Mouse (Mus musculus): ENCODE measurements around the gene Msi2.
A peak's percentile ranks its signal among the peaks of the same experiment; 100 is the strongest.

Msi2 gene

DNA sequence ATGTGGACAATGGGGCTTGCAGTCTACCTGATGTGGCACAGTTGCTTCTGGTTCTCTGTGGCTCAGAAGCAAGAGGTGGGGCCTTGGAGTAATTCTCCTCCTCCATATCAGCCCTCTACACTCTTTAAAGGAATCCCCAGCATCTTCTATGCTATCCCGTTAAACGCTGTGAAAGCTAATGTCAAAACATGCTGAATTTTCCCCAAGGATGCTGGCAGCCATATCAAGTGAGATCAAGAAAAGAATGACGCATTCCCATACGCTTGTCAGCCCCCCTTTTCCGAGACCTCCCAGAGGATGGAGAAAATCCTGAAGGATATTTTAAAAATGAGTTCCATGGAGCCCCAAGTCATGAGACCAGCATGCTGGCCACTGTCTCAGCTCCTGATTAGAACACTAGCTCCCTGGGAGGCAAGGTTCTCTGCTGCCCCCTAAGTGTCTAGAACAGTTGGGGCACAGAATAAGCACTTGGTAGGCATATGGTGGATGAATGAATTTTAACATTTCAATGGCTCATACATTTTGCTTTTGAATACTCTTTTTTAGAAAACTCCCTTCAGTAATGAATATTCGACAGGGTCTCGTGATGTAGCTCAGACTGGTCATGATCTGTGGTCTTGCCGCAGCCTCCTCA, 327.0 kb downstream of the Msi2 start:
- DNase-seq, result no peak

DNA sequence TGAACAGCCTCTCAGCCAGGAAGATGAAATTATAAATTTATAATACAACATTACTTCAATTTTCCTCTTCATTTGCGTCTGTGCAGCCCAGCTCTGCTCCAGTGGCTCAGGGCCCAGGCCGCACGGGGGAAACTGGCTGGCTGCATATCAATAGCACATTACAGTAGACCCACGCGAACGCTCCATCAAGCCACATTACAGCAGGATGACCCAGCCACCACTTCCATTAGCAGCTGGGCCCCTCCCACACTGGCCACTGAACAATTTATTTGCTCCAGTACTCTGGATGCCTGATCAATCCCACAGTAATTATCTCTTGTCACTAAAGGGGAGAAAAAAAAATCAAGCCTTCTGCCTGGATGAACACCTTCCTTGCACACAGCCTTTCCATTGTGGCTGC, 328.8 kb downstream of the Msi2 start:
- no peak for DNase-seq

DNA sequence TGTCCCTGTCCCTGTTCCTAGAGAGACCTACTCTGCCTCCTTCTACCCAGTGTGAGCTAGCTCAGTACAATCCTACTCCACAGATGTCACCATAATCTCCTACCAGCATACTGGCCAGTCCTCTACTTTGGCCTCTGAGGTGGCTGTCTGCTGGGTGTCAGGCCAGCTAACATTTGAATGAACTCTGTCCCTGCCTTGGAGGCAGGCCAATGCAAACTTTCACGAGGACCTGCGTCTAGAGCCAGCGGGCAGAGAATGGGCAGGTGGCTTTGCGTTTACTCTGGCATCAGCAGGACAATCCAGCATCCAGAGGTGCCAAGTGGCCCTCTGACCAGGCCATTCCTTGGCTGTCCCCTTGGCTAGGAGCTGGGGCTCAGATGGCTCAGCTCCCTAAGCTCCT, 331.4 kb downstream of the Msi2 start:
- no peak for DNase-seq

DNA sequence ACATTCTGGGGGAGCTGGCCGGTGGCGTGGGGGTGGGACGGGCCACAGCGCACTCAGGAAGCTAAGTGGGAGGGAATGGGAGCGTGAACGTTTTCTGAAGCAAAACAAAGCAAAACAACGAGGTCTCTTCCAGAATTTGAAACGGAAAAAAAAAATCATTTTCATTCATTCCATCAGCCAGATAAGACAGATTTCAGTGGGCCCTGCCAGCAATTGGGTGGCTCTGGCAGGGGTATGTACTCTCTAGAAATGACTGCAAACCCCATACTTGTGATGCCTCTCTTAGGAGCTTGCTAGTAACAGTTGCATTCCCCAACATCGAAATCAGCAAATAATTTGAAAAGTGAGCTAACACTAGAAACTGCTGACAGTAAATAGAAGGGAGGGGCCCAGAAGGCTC, 335.9 kb downstream of the Msi2 start:
- no peak for DNase-seq

DNA sequence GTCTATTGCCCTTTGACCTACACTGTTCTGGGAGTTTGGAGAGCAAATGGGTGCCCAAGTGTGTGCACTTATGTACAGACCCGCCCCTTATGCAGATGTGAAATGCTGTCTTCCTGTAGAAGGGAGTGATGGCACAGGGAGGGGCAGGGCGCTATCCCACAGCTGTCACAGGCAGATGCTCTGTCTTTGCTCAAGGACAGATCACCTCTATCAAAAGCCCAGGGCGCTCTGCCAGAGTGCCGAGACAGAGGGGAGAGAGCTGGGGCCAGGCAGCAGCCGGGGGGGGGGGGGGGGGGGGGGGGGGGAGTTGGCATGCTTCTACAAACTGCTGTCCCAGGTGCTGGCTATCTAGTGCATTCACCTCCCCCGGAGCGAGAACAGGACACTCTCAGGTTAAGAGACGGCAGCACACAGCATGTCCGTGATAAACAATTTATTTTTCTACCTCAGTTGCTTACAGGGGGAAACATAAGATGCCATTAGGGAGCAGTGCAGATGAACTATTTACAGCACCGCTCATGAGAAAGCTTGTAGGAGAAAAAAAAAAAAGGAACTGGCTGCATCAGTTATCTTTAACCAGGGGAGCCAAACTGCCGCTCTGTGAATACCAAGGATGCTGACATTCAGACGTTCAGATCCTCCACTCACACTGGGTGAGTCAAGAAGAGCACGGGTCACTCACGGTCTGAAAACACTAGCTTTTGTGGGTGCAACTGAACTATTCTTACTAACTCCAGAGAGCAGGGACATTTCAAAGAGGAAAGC, 337.0 kb downstream of the Msi2 start:
- DNase-seq, result no peak

DNA sequence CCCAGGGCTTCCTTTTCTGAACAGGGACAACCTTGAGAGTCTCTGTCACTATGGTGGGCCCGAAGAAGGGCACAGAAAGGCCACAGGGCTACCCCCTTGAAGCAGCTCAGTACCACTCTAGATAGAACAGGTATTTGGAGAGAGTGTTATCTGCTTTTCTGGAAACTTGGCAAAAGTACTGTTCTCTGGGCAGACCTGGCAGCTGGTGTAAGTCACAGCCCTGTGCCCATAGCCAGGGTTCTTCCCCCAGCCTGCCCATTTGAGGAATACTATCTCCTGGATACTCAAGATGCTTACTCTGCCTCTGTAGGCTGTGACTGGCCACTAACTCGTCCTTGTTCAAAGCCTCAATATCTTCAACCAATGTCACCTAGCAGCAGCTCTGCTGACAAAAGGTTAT, 338.7 kb downstream of the Msi2 start:
- DNase-seq, result no peak

DNA sequence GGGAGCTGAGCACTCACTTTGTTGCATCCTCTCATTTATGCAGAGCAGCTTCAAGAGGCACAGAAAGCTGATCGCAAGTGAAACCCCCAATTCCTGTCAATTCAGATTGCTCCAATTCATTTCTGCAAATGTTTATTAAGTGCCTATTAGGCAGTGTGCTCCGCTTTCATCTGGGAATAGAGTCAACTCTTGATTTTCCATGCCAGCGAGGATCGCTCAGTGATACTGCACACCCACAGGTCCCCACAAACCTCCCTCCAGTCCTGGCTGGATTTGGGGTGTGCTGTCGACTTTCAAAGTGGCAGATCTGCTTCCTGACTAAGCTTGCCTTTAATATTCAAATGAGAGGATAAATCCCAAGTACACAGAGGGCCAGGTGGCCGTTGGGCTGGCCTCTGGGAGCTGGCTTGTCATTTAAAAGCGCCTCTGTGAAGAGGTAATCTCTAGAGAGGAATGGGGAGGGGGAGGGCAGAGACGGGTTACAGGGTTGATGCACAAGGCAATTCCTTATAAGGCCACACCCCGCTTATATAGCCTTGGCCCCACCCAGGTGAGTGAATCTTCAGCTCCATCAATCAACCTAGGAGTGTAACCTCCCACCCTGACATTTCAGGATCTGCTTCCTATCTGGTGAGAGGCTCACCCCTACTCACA, 339.5 kb downstream of the Msi2 start:
- DNase-seq, result no peak

DNA sequence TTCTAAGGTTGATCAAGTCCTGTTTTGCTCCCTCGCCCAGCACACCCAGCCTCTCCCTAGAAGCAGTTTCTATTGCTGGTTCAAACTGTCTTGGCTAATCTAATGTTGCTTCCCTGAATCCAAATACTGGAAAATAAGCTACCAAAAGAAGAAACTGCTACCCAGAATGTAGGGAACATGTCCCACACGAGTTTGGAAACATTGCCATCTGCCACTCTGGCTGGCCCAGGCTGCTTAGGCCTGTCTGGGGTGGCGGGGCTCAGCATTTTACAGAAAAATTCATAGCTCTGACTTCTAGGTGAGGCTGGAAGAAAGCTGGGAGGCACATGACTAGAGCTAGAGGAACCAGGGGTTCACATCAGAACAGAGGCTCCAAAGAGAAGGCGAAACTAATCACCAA, 345.7 kb downstream of the Msi2 start:
- no peak for DNase-seq

DNA sequence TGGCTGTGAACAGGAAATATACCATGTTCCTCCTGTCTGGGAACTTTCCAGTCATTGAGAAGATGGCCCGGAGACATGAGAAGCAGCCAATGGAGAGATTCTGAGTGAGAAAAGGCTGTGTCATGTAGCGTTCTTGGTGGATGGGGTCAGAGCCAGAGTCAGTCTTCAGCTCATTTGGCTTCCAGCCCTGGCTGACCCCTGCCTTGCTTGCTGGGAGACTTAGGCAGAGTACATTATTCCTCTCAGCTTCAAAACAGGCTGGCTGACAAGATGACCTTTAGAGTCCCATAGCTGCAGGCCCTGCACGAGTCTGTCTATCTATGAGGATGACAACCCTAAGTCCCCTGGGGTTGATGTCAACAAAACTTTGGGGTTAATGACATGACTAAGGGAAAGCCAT, 348.4 kb downstream of the Msi2 start:
- DNase-seq, result no peak

DNA sequence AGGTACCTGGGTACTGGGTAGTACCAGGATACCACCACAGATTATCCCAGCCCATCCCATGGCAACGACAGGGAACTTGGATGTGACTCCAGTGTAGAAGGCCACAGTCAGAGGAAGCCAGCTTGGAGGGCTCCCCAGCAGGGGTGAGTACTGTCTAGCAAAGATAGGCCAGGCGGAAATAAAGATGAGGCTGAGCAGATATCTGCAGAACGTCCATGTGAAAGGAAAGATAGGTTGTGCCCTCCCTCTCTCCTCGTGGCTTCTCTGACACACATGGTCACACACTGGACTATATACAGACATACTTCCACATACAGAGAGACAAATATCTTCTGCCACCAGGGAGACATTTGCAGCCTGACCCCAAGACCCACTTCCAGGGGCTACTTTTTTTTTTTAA, 350.8 kb downstream of the Msi2 start:
- no peak for DNase-seq

DNA sequence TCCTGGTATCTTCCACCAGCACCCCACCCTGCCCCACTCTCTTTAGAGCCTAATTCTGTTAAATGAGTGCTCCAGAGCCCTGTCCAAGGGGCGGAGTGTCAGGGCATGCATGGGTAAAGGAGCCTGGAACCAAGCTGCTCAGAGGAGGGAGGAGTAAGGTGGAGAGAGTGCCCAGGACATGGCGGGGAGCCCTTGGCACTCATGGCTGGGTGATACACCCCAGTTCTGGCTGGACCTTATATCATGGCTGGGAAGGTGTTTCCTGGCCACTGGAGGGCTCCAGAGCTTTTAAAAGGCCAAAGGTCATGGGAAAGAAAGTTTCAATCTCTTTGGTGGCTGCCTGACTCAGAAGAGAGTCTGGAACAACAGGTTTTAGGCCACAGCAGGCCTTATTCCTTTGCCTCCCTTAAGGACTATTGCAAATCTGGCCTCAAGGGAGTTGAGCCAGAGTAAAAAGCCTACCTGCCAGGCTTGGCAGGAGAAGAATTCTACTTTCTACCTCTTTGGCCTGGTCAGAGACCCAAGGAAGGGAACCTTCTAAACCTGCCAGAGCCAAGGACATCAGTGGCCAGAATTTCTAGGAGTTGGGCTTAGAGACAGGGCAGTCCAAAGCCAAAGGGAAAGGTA, 352.3 kb downstream of the Msi2 start:
- no peak for DNase-seq

DNA sequence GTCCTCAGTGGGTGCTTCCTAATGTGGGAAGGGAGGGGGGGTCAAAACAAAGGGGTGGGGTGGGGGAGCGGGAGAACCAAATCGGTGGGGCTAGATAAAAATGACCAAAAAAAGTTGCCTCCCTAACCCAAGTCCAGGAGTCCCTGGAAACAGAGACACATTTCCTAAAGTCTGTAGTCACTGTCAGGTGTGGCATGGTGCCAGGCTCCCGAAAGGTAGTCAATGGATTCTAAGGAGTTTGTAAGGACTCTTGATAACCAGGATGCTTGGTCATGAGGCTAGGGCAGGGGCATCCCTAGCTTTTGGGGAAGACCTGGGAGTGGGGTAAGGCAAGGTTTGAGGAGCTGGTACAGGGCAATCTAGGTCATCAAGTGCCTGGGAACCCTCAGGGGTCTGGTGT, 354.1 kb downstream of the Msi2 start:
- no peak for DNase-seq

DNA sequence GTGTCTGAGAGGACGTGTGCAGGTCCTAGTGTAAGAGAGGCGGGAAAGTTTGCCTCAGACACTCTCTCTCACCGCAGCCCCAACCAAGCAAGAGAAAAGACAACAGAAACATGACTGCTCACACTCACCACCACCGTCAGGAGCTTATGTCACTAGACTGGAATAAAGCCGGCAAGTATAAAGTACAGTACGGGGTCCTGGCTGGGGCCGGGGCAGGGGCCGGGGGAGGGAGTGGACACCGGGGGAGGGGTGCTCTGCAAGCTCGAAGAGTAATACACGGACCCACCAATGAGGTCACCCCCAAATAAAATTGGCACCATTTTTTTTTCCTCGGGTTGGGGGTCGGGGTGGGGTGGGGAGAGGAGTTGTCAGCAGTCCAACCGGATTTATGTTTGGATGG, 354.8 kb downstream of the Msi2 start:
- DNase-seq, result no peak

DNA sequence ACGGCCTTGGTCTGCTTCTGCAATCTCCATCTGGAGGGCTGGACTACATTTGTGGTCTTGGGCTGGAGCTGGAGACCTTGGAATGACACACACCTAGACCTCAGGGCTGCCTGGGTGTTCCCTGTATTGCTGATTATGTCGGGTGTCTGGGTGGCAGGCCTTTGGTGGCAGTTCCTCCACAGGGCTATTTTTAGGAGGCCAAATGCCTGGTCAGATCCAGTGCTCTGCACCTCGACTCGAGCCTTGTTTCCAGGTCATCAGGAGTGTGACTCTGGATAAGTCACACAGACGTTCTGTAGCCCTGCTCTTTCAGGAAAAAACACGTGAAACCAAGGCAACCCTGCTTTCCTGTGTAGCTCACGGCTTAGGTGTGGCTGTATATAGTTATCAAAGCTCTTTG, 358.6 kb downstream of the Msi2 start:
- DNase-seq, result no peak

DNA sequence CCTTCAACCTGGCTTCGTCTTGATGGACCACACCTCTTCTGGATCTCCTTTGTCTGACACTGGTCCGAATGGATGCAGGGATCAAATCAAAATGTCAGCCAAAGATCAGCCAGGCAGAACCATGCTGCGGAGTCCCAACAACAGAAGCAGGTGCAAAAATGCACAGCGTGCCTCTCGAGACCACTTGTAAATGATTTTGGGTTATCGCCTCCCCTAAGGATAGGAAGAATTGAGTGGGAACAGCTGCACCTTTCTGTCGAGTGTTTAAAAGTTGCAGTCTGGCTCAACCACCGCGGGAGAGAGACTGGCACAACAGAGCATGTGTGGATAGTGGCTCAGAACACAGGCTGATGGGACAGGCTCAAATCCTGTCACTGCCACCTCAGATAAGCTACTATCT, 361.0 kb downstream of the Msi2 start:
- no peak for DNase-seq

DNA sequence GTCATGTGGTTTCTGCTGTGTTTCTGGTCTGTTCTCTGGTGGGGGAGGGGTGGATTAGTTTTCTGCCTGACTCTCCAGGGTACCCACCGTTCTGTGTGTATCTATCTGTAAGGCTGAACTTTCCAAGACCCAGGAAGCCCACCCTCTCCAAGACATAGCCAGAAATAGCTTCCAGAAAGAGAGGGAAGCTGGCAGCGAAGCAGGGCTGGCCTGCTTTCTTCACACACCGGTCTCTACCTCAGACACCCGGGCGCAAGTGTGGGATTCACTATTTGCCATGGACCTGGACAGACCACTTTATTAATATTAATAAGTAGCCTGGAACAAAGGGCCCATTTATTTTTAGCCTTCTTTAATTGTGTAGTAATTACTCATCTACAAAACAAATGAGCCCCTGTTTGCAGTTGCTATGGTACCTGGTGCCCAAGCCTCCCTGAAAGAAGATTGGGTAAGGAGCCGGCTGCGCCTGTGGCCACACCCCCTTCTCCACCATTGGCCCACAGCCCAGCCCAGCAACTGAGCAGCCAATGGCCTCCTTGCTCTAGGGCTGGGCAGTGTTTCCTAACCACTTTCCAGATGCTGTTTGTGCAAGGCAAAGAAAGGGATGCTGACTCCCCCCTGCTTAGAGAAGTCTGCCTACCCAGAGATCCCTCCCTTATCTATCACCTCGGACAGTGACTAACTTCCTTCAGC, 361.6 kb downstream of the Msi2 start:
- DNase-seq, result no peak

DNA sequence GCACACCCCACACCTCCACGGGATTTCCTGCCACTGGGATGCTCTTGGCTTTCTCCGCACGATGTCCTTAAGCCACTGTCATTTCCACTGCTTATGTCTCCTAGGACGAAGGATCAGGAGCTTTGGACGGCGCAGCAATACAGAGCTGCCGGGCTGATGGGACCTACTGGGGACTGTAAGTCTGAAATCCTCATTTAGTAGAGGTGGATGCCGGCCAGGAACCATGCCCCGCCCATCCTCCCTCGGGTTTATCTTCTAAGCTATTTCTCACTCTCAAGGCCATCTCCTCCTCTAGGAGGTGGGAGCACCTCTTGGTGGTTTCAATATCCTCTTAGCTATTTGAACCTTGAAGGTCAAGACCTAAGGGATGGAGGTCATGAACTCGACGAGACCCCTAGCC, 362.3 kb downstream of the Msi2 start:
- DNase-seq, result no peak

DNA sequence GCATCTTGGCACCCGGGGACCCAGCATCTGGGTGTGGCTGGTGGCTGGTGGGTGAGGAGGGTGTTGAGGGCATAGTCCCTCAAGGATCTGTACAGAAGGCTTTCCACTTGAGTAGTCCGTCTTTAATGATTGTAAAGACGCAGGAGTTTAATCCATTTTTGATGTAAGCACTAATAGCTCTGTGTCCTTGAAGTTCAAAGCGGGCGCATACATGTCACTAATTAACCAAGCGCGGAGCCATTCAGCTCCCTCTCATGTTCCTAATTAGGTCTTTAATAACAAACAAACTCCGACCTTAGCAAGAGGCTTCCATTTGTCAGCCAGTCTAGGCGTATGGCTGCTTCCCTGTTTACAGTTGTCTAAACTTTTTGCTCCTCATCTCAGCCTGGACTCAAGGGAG, 363.5 kb downstream of the Msi2 start:
- no peak for DNase-seq

DNA sequence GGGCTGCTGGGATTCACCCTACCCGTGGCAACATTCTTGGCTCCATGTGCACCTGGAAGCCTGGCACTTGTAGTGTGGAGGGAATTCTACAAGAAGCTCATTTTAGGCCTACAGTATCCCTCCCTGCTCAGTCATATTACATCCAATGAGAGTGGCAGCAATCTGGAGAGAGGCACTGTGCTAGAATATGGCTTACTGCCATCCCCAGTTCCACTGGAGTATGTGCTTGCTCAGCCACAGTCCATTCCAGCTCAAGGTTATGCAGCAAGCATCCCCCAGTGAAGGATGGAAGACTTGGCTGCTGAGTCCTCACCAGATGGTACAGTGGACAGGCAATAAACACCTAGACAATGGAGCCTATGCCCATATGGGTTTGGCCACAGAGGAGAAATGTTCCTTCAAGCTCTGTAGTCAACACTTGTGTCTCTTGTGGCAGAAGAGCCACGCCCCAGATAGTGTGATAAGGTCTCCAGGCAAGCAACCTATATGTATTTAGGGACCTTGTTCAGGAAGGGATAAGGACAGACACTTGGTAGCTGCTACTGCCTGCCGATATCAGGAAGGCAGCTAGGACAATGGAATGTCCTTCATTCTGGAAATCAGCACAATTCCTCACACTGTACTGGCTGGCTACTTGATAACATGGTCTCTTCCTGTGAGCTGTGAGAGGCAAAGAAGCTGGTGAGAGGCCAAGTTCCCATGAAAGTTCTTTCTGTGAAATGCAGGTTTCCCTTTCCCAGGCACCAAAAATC, 366.4 kb downstream of the Msi2 start:
- DNase-seq, result peak; percentile 42

DNA sequence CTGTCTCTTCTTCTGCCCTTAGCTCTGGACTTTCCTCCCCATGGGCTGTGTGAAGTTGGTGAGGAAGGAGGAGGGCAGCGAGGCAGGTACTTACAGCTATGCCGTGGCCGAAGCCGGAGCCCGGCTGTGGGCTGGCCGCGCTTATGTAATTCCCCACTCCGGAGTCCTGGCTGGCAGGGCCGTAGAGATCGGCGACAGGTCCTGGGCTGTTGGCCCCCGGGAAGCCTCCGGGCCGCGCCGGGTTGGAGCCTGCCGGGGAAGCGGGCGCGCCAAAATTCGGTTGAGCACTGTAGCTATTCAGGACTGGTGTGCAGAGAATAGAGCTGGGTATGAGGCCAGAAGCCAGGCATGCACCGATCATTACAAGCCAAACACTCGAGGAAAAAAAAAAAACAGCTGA, 369.6 kb downstream of the Msi2 start:
- DNase-seq, result peak; percentile 63

DNA sequence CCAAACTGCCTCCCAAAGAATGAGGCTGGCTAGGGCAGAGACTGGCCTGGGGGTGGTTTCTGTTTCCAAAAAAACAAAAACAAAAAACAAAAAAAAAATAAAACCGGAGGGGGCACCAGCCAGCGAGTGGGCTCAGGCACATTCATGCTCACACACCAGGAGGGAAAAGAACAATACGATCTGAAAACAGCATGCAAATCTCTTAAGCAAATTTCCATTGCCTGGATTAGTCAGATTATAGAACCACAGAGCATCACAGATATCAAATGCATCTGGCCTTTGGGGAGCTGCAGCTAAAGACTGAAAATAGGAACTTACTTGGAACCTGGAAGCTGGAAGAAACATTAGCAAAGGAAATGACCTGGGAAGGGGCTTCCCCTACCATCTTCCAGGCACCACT, 370.3 kb downstream of the Msi2 start:
- DNase-seq, result no peak

DNA sequence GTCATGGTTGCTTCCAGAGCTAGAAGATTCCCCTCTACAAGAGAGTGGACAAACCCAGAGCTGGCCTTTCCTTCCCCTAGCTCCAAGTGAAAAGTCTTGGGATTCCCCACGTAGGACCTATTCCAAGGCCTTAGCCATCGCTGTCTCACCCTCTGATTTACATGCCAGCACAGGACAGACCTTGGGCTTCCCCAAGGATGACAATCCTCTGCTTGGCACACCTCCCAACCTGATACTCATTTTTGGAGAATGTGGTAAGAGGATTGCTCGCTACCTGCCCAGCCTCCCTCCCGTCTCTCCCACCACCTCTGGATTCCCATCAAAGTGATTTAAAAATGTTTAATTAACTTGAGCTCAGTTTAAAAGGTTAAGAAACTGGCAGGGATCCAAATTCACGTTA, 372.2 kb downstream of the Msi2 start:
- DNase-seq, result no peak

DNA sequence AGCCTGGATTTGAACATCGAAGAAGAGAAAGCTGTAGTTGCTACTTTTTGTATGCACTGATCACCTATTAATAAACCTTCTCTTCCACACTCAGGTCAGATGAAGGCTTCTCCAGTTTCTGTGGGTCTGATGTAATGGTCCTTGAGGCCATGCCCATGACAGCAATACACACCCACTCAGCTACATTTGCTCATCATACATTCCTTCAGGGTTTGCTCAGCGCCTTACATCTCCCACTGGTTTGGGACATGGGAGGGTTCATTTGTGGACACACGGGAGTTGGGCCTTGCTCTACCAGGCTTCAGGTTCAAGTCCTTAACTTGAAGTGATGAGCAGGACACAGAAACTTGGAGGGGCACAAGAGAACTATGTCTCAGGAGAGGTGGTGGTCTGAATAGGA, 380.4 kb downstream of the Msi2 start:
- DNase-seq, result no peak

Data from cerebellum, adult 8-10 months (tissue).